ENCODE assay signal across 24 mouse cellular contexts in genomic region chr13:38377355-38377754, GRCm38 (mm10). TPM values are rescaled to one million over a fixed set of nuclear protein-coding genes. Genes with fewer than 3 reads are reported as not detected.
A peak's percentile ranks its signal among the peaks of the same experiment; 100 is the strongest.
DNase-seq lines count a peak whose midpoint lies in the region; ATAC-seq lines count a peak whose summit lies in the region.
"Had no signal": no experiment of that assay in that cellular context is flagged by ENCODE, and none has a peak within 500 bp of the region (broad histone marks: within the 10 kb centered on the region; RNA-seq: fewer than 3 reads in every experiment).

No protein-coding gene starts in this region.

- H3K4me2 ChIP-seq in heart, embryonic 12.5 days: no peak overlapping the region
- H3K4me2 ChIP-seq: embryonic facial prominence, embryonic 15.5 days; kidney, embryonic 15.5 days; limb, embryonic 12.5 days; lung, embryonic 15.5 days; neural tube, embryonic 15.5 days had no signal

- WGBS in heart, embryonic 12.5 days: 84% methylated on average over 9 of the region's 9 CpGs

- intact Hi-C loops in gastrocnemius, postnatal 14 days (cut with DNase I; ENCODE audit: low total_unique reads): no loop called here
- intact Hi-C loops in heart, postnatal 25 days (cut with DNase I): no loop called here

- H3K9me3 ChIP-seq in heart, embryonic 12.5 days (replicated peaks): 0 out of 2 replicates have a peak, but pooled peaks cover 3% of the 10 kb centered on the region
- H3K9me3 ChIP-seq: embryonic facial prominence, embryonic 15.5 days; kidney, embryonic 15.5 days; limb, embryonic 12.5 days had no signal

- peaks cover 18% of the 10 kb centered on the region for H3K4me1 ChIP-seq in heart, embryonic 12.5 days (replicated peaks)
- H3K4me1 ChIP-seq: embryonic facial prominence, embryonic 15.5 days; limb, embryonic 12.5 days; neural tube, embryonic 15.5 days had no signal

- ATAC-seq in heart, embryonic 12.5 days (ENCODE audit: insufficient number of reproducible peaks, low FRiP score): no peak
- ATAC-seq: hindbrain, postnatal 0 days; intestine, postnatal 0 days had no signal

- no peak overlapping the region for H3K9ac ChIP-seq in heart, embryonic 12.5 days
- H3K9ac ChIP-seq: embryonic facial prominence, embryonic 15.5 days; kidney, embryonic 15.5 days; limb, embryonic 12.5 days; liver, embryonic 14.5 days; lung, embryonic 15.5 days; neural tube, embryonic 15.5 days had no signal

- DNase-seq in gastrocnemius, adult 18-20 months (ENCODE audit: low spot score): peak; percentile 58
- no peak for DNase-seq in gastrocnemius, postnatal 14 days
- peak; percentile 18 for DNase-seq in heart, postnatal 25 days (ENCODE audit: low spot score)
- DNase-seq in NIH3T3 (ENCODE audit: low read depth): peak; percentile 29
- peak; percentile 17 for DNase-seq in gastrocnemius, postnatal 25 days
- no peak for DNase-seq in right cerebral cortex, postnatal 10 days (ENCODE audit: low spot score in 2 of 2)
- DNase-seq: cerebellum, adult 2 months; cerebellum, postnatal 36 days; kidney, postnatal 4 days; layer of hippocampus, adult 9-11 months; midbrain, embryonic 14.5 days; right cerebral cortex, postnatal 25 days had no signal

- H3K27me3 ChIP-seq in heart, embryonic 12.5 days (replicated peaks): no peaks in the 10 kb centered on the region
- H3K27me3 ChIP-seq: embryonic facial prominence, embryonic 15.5 days; kidney, embryonic 15.5 days; limb, embryonic 12.5 days; lung, embryonic 15.5 days; neural tube, embryonic 15.5 days had no signal

- no peak overlapping the region for H3K4me3 ChIP-seq in heart, embryonic 12.5 days
- H3K4me3 ChIP-seq: embryonic facial prominence, embryonic 15.5 days; kidney, embryonic 15.5 days; limb, embryonic 12.5 days; lung, embryonic 15.5 days; neural tube, embryonic 15.5 days had no signal

- no peaks in the 10 kb centered on the region for H3K36me3 ChIP-seq in heart, embryonic 12.5 days
- H3K36me3 ChIP-seq: embryonic facial prominence, embryonic 15.5 days; kidney, embryonic 15.5 days; limb, embryonic 12.5 days; lung, embryonic 15.5 days; neural tube, embryonic 15.5 days had no signal

- no peak overlapping the region for H3K27ac ChIP-seq in heart, embryonic 12.5 days (ENCODE audit: poor library complexity, severe bottlenecking)
- H3K27ac ChIP-seq: embryonic facial prominence, embryonic 15.5 days; hindbrain, postnatal 0 days; kidney, embryonic 15.5 days; limb, embryonic 12.5 days; liver, embryonic 14.5 days; lung, embryonic 15.5 days; neural tube, embryonic 15.5 days; stomach, postnatal 0 days had no signal

RNA-seq across cellular contexts. Expression of gene Bmp6, which starts 32.4 kb away (rescaled TPM):
- 10 to 100 TPM in 1 of 2 experiments, 1 to 10 TPM in 1; 8.6 to 10.5 TPM for total RNA-seq in gastrocnemius, adult 18-20 months (2021)
- total RNA-seq in gastrocnemius, postnatal 14 days (2021): 1 to 10 TPM; 7.1 to 8.8 TPM
- 10 to 100 TPM; 19.6 to 23.8 TPM for total RNA-seq in heart, postnatal 25 days (2021)
- polyA plus RNA-seq in heart, embryonic 12.5 days (2016; fragmentation: Nextera tagmentation; extraction: Ambion mirVana): 4.6 and 4.7 TPM in 2 replicates
- total RNA-seq in gastrocnemius, postnatal 25 days (2021): 1 to 10 TPM; 8.5 to 8.8 TPM
- total RNA-seq: granulocyte monocyte progenitor cell, adult 5-6 weeks; hematopoietic stem cell, adult 5-6 weeks had no signal

Comparison
In these comparisons a context has a peak if more than half of its experiments do, and no peak if none do; other contexts are left out.
1. DNase-seq: peak in gastrocnemius, adult 18-20 months (single experiment), heart, postnatal 25 days (single experiment), NIH3T3 (single experiment) and gastrocnemius, postnatal 25 days (single experiment); none in gastrocnemius, postnatal 14 days (single experiment) and right cerebral cortex, postnatal 10 days (0 of 2).